Mouse (Mus musculus) midbrain, embryonic 10.5 days (tissue): ENCODE data around the gene Adamtsl1. TPM values are rescaled to one million over a fixed set of nuclear protein-coding genes. Genes with fewer than 3 reads are reported as not detected.
A peak's percentile ranks its signal among the peaks of the same experiment; 100 is the strongest.

Source experiments
- DNase-seq: peaks from one replicate; pipeline ENCODE4 v3.0.0-alpha.2; 2017; ENCODE audit warnings: low spot score
- H3K27ac ChIP-seq: fragments of 300-500 bp; sonication (generic); replicated peaks from 2 replicates; pipeline ENCODE4 v1.5.1; 2016; ENCODE audit warnings: mild to moderate bottlenecking
- H3K27me3 ChIP-seq: fragments of 300-500 bp; sonication (generic); 2 replicates; pipeline ENCODE4 v1.6.1; 2016; ENCODE audit warnings: low read depth, mild to moderate bottlenecking; ENCODE audit not compliant: poor library complexity, severe bottlenecking
- H3K36me3 ChIP-seq: fragments of 300-500 bp; sonication (generic); 2 replicates; pipeline ENCODE4 v1.6.1; 2016; ENCODE audit warnings: mild to moderate bottlenecking, moderate library complexity
- H3K4me1 ChIP-seq: fragments of 300-500 bp; sonication (generic); 2 replicates; pipeline ENCODE4 v1.6.1; 2016
- H3K4me3 ChIP-seq: fragments of 300-500 bp; sonication (generic); 2 replicates; pipeline ENCODE4 v1.5.1; 2016; ENCODE audit warnings: mild to moderate bottlenecking, moderate library complexity
- H3K9me3 ChIP-seq: fragments of 300-500 bp; sonication (generic); replicated peaks from 2 replicates; pipeline ENCODE4 v1.6.1; 2016; ENCODE audit warnings: mild to moderate bottlenecking
- WGBS: fragments of 180-500 bp; shearing (Covaris S2); methylation state at CpG from one replicate; pipeline ENCODE4 v1.1.7; 2016; 5-methylcytosine and 5-hydroxymethylcytosine counted together
- polyA plus RNA-seq: library from polyadenylated mRNA; unstranded; fragments of >200 nt; fragmentation: Nextera tagmentation; extraction: Ambion mirVana; gene quantifications from 2 replicates; pipeline ENCODE4 v1.2.1, GENCODE M21; 2016

Gene Adamtsl1
- polyA plus RNA-seq, 1 experiment from 2014 or later: 4.4 TPM

GRCm38 (mm10) chr4:85764476-85764875 lies 250.5 kb downstream of the Adamtsl1 start:
- 43% methylated on average over 3 of the region's 3 CpGs for WGBS
- H3K27me3 ChIP-seq: peaks cover 15% of the 10 kb centered on the region; the same call in 1 of the 2 replicates
- no peaks in the 10 kb centered on the region for H3K9me3 ChIP-seq
- peaks cover 28% of the 10 kb centered on the region for H3K4me1 ChIP-seq
- H3K36me3 ChIP-seq: no peaks in the 10 kb centered on the region
- DNase-seq: no peak
- no peak overlapping the region for H3K4me3 ChIP-seq
- 0 out of 2 replicates have a peak overlapping the region, but pooled peaks have one; percentile 17 for H3K27ac ChIP-seq

- Histone ChIP-seq H3K27ac (no peak overlapping the region), H3K9me3 (no peaks in the 10 kb centered on the region; the same call in 1 of the 2 replicates), H3K4me3 (no peak overlapping the region), H3K36me3 (no peaks in the 10 kb centered on the region), H3K27me3 (peaks cover 19% of the 10 kb centered on the region; the same call in 1 of the 2 replicates), H3K4me1 (peaks cover 24% of the 10 kb centered on the region)
- DNase-seq: no peak
- 79% methylated on average over 6 of the region's 6 CpGs for WGBS
Measured at GRCm38 (mm10) chr4:85767666-85768065, 253.7 kb downstream of the Adamtsl1 start.

GRCm38 (mm10) chr4:85768107-85768506 lies 254.1 kb downstream of the Adamtsl1 start:
- peaks cover 19% of the 10 kb centered on the region for H3K4me1 ChIP-seq
- no peak for DNase-seq
- no peaks in the 10 kb centered on the region; the same call in 1 of the 2 replicates for H3K9me3 ChIP-seq
- no peak overlapping the region for H3K4me3 ChIP-seq
- no peak overlapping the region for H3K27ac ChIP-seq
- no peaks in the 10 kb centered on the region for H3K36me3 ChIP-seq
- peaks cover 19% of the 10 kb centered on the region; the same call in 1 of the 2 replicates for H3K27me3 ChIP-seq
- WGBS: 53% methylated on average over 5 of the region's 5 CpGs

- Histone ChIP-seq H3K36me3 (no peaks in the 10 kb centered on the region), H3K27me3 (peaks cover 62% of the 10 kb centered on the region), H3K4me1 (peaks cover 50% of the 10 kb centered on the region), H3K27ac (peak overlapping the region; percentile 30; the same call in 1 of the 2 replicates), H3K4me3 (peak overlapping the region; percentile 2; the same call in 1 of the 2 replicates), H3K9me3 (no peaks in the 10 kb centered on the region)
- 8% methylated on average over 5 of the region's 5 CpGs for WGBS
- DNase-seq: peak; percentile 27
Measured at GRCm38 (mm10) chr4:85782511-85782910, 268.5 kb downstream of the Adamtsl1 start.

GRCm38 (mm10) chr4:85783768-85784379 lies 269.9 kb downstream of the Adamtsl1 start:
- DNase-seq: peak; percentile 59
- H3K4me3 ChIP-seq: no peak overlapping the region
- peaks cover 50% of the 10 kb centered on the region for H3K4me1 ChIP-seq
- 24% methylated on average over 6 of the region's 6 CpGs for WGBS
- H3K36me3 ChIP-seq: no peaks in the 10 kb centered on the region
- H3K27me3 ChIP-seq: peaks cover 64% of the 10 kb centered on the region
- H3K27ac ChIP-seq: peak overlapping the region; percentile 46; the same call in 1 of the 2 replicates
- no peaks in the 10 kb centered on the region for H3K9me3 ChIP-seq

DNA sequence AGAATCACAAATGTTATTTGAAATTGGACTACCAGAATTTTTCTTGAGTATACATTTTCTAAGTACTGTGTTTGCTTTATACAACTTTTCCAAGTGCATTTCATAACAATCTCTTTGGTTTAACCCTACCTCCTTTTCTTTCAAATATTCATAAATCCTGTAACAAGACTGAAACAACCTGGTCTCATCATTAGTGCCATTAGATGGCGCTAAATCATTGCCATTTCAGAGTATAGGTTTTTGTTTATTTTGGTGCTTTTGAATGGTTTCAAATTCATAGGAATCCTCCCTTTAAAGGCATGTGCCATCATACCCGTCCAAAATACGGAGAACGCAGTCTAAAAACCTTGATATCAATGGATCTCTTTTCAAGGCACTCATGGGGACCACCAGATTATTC lies 270.5 kb downstream of the Adamtsl1 start:
- H3K27me3 ChIP-seq: peaks cover 58% of the 10 kb centered on the region
- peak overlapping the region; percentile 69 for H3K27ac ChIP-seq
- no peaks in the 10 kb centered on the region for H3K36me3 ChIP-seq
- H3K4me1 ChIP-seq: peaks cover 50% of the 10 kb centered on the region
- H3K9me3 ChIP-seq: no peaks in the 10 kb centered on the region
- 39% methylated on average over 4 of the region's 4 CpGs for WGBS
- H3K4me3 ChIP-seq: no peak overlapping the region
- no peak for DNase-seq

DNA sequence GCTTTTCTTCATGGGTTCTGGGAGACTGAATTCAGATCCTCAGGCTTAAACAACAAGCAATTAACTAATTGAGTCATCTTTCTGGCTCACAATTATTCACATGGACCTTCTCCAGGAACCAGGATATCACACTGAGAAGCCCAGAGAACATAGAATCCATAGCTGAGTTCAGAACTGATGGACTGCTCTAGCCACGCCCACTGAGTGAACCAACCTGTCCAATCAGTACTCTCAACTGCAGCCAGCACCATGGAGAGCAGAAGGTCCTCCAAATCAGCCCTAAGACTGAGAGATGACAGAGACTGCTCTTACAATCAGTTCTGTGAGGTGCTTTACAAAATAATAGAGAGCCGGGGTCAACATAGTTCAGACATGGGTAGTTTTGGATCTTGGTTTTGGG lies 276.3 kb downstream of the Adamtsl1 start:
- Histone ChIP-seq H3K27me3 (peaks cover 27% of the 10 kb centered on the region), H3K27ac (no peak overlapping the region), H3K4me1 (peaks cover 8% of the 10 kb centered on the region), H3K9me3 (no peaks in the 10 kb centered on the region), H3K4me3 (no peak overlapping the region), H3K36me3 (no peaks in the 10 kb centered on the region)
- DNase-seq: no peak
- WGBS: 68% methylated on average over 2 of the region's 2 CpGs

GRCm38 (mm10) chr4:85801805-85802204 lies 287.8 kb downstream of the Adamtsl1 start:
- Histone ChIP-seq H3K36me3 (no peaks in the 10 kb centered on the region), H3K27me3 (no peaks in the 10 kb centered on the region), H3K4me3 (no peak overlapping the region), H3K9me3 (no peaks in the 10 kb centered on the region; the same call in 1 of the 2 replicates), H3K4me1 (no peaks in the 10 kb centered on the region), H3K27ac (no peak overlapping the region)
- WGBS: 7% methylated on average over 8 of the region's 8 CpGs
- DNase-seq: peak; percentile 83

- Histone ChIP-seq H3K4me3 (no peak overlapping the region), H3K9me3 (no peaks in the 10 kb centered on the region), H3K27me3 (no peaks in the 10 kb centered on the region), H3K36me3 (no peaks in the 10 kb centered on the region), H3K27ac (no peak overlapping the region), H3K4me1 (no peaks in the 10 kb centered on the region)
- 72% methylated on average over 3 of the region's 3 CpGs for WGBS
- no peak for DNase-seq
Measured at GRCm38 (mm10) chr4:85814418-85814817, 300.4 kb downstream of the Adamtsl1 start.

DNA sequence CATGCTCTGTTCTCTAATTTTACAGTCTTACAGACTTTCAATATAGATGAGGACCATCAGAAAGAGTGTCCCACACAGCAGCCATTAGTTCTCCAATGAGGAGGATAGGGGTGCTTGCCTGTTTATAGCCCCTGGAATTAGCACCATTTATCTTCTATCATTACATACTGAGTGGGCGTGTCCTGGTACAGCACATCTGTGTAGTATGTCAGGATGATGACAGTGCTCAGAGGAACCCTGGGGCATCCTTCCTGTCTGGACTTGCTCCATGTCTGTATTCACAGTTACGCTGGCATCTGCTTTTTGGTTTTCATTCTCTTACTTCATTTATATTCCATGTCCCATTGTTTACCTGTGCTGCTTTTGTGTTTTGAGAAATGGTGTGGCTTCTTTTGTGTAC lies 304.5 kb downstream of the Adamtsl1 start:
- Histone ChIP-seq H3K36me3 (no peaks in the 10 kb centered on the region), H3K4me1 (no peaks in the 10 kb centered on the region), H3K27me3 (no peaks in the 10 kb centered on the region), H3K4me3 (no peak overlapping the region), H3K9me3 (no peaks in the 10 kb centered on the region), H3K27ac (no peak overlapping the region)
- WGBS: 86% methylated on average over 2 of the region's 2 CpGs
- DNase-seq: no peak

DNA sequence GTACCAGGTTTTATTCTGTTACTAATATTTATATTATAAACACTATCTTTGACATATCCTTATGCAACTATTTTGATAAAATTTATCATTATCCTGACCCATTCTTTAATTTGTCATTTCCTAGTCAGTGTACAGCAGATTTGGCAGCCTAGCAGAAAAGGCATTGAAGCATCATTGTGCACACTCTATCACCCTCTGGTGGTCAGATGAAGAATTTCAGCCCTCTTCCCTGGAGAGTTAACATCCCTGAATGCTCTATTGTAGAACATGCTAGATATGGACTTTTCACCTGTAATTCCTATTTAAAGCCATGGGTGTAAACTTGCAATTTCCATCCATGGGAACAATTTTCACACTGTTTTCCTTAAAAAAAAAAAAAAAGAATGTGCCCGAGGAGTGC lies 305.2 kb downstream of the Adamtsl1 start:
- Histone ChIP-seq H3K9me3 (no peaks in the 10 kb centered on the region), H3K36me3 (no peaks in the 10 kb centered on the region), H3K4me1 (no peaks in the 10 kb centered on the region), H3K4me3 (no peak overlapping the region), H3K27ac (no peak overlapping the region), H3K27me3 (no peaks in the 10 kb centered on the region)
- DNase-seq: peak; percentile 17
- WGBS: 85% methylated on average over 1 of the region's 1 CpGs

- H3K27me3 ChIP-seq: no peaks in the 10 kb centered on the region
- H3K9me3 ChIP-seq: no peaks in the 10 kb centered on the region
- H3K36me3 ChIP-seq: no peaks in the 10 kb centered on the region
- DNase-seq: no peak
- no peak overlapping the region for H3K4me3 ChIP-seq
- no peak overlapping the region for H3K27ac ChIP-seq
- 53% methylated on average over 1 of the region's 1 CpGs for WGBS
- no peaks in the 10 kb centered on the region for H3K4me1 ChIP-seq
Measured at GRCm38 (mm10) chr4:85819921-85820320, 305.9 kb downstream of the Adamtsl1 start.

- H3K27ac ChIP-seq: no peak overlapping the region
- H3K4me3 ChIP-seq: no peak overlapping the region
- H3K4me1 ChIP-seq: no peaks in the 10 kb centered on the region
- H3K36me3 ChIP-seq: no peaks in the 10 kb centered on the region
- no peak for DNase-seq
- no peaks in the 10 kb centered on the region for H3K9me3 ChIP-seq
- WGBS: 91% methylated on average over 8 of the region's 8 CpGs
- no peaks in the 10 kb centered on the region for H3K27me3 ChIP-seq
Measured at GRCm38 (mm10) chr4:85823952-85824704, 310.2 kb downstream of the Adamtsl1 start.
